Mouse (Mus musculus) heart, embryonic 15.5 days (tissue): Measurements from ENCODE around the gene Ccr7. TPM values are rescaled to one million over a fixed set of nuclear protein-coding genes. Genes with fewer than 3 reads are reported as not detected.

Experiments used
- ATAC-seq: fragments of 200-750 bp; cut with Nextera tagmentation; replicated peaks from 2 replicates; pipeline ENCODE4 v1.8.0; 2017; ENCODE audit warnings: low read depth, moderate TSS enrichment; ENCODE audit not compliant: insufficient number of reproducible peaks, insufficient read depth, low FRiP score
- H3K27ac ChIP-seq: fragments of 300-500 bp; sonication (generic); 2 replicates; pipeline ENCODE4 v1.5.1; 2015; ENCODE audit warnings: mild to moderate bottlenecking, inconsistent platforms
- H3K27me3 ChIP-seq: fragments of 300-500 bp; sonication (generic); 2 replicates; pipeline ENCODE4 v1.6.1; 2015; ENCODE audit warnings: inconsistent platforms
- H3K36me3 ChIP-seq: fragments of 300-500 bp; sonication (generic); 2 replicates; pipeline ENCODE4 v1.6.1; 2015; ENCODE audit warnings: mild to moderate bottlenecking, inconsistent platforms
- H3K4me1 ChIP-seq: fragments of 300-500 bp; sonication (generic); replicated peaks from 2 replicates; pipeline ENCODE4 v1.6.1; 2015; ENCODE audit warnings: inconsistent platforms
- H3K4me2 ChIP-seq: fragments of 300-500 bp; sonication (generic); 2 replicates; pipeline ENCODE4 v1.6.1; 2015; ENCODE audit warnings: inconsistent platforms, mild to moderate bottlenecking, moderate library complexity
- H3K4me3 ChIP-seq: fragments of 300-500 bp; sonication (generic); 2 replicates; pipeline ENCODE4 v1.5.1; 2015; ENCODE audit warnings: mild to moderate bottlenecking, inconsistent platforms
- H3K9ac ChIP-seq: fragments of 300-500 bp; sonication (generic); 2 replicates; pipeline ENCODE4 v1.6.1; 2015; ENCODE audit warnings: mild to moderate bottlenecking, inconsistent platforms
- H3K9me3 ChIP-seq: fragments of 300-500 bp; sonication (generic); replicated peaks from 2 replicates; pipeline ENCODE4 v1.6.1; 2016; ENCODE audit warnings: inconsistent platforms
- WGBS: fragments of 180-500 bp; shearing (Covaris S2); methylation state at CpG from one replicate; pipeline ENCODE4 v1.1.7; 2015; ENCODE audit warnings: mixed read lengths; 5-methylcytosine and 5-hydroxymethylcytosine counted together
- polyA plus RNA-seq: library from polyadenylated mRNA; unstranded; fragments of >200 nt; fragmentation: Nextera tagmentation; extraction: Ambion mirVana; gene quantifications from 2 replicates; pipeline ENCODE4 v1.2.1, GENCODE M21; 2015

Gene Ccr7
- polyA plus RNA-seq, 1 experiment from 2014 or later: 0.34 TPM

- no peak for ATAC-seq
- Histone ChIP-seq H3K27ac (no peak overlapping the region), H3K27me3 (no peaks in the 10 kb centered on the region), H3K9me3 (no peaks in the 10 kb centered on the region), H3K9ac (no peak overlapping the region), H3K4me3 (no peak overlapping the region), H3K36me3 (no peaks in the 10 kb centered on the region), H3K4me2 (peak overlapping the region; percentile 26), H3K4me1 (peaks cover 59% of the 10 kb centered on the region)
- 74% methylated on average over 23 of the region's 23 CpGs for WGBS
These were observed 9.9 kb downstream of the Ccr7 start for GRCm38 (mm10) chr11:99144940-99145339.

DNA sequence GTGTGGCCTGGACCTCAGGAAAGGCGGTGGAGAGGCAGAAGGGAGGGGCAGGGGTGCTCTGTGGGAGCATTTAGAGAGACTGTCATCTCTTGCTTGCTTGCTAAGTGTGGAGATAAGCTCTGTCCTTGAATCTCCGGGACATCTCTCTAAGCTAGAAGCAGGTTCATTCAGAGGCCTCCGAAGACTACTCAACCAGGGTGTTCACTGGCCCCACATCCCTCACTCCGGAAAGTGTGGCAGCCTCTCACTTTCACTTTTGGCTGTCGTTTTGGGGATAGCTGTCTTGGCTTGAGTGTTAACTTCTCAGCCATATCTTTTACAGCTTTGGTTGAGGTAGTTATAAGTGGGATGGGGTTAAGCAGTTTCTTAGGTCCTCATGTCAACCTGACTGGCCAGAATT is 10.4 kb downstream of the Ccr7 start:
- Histone ChIP-seq H3K4me3 (no peak overlapping the region), H3K9ac (no peak overlapping the region), H3K27me3 (no peaks in the 10 kb centered on the region), H3K4me1 (peaks cover 54% of the 10 kb centered on the region), H3K9me3 (no peaks in the 10 kb centered on the region), H3K4me2 (peak overlapping the region; percentile 26), H3K27ac (peak overlapping the region; percentile 26; the same call in 1 of the 2 replicates), H3K36me3 (no peaks in the 10 kb centered on the region)
- WGBS: 39% methylated on average over 5 of the region's 5 CpGs
- ATAC-seq: no peak

- Histone ChIP-seq H3K4me1 (peaks cover 43% of the 10 kb centered on the region), H3K4me3 (no peak overlapping the region), H3K9me3 (no peaks in the 10 kb centered on the region), H3K9ac (no peak overlapping the region), H3K4me2 (no peak overlapping the region), H3K27me3 (no peaks in the 10 kb centered on the region), H3K36me3 (no peaks in the 10 kb centered on the region), H3K27ac (no peak overlapping the region; the same call in 1 of the 2 replicates)
- ATAC-seq: no peak
- WGBS: 65% methylated on average over 16 of the region's 16 CpGs
These were observed 11.5 kb downstream of the Ccr7 start for GRCm38 (mm10) chr11:99143123-99144082.

DNA sequence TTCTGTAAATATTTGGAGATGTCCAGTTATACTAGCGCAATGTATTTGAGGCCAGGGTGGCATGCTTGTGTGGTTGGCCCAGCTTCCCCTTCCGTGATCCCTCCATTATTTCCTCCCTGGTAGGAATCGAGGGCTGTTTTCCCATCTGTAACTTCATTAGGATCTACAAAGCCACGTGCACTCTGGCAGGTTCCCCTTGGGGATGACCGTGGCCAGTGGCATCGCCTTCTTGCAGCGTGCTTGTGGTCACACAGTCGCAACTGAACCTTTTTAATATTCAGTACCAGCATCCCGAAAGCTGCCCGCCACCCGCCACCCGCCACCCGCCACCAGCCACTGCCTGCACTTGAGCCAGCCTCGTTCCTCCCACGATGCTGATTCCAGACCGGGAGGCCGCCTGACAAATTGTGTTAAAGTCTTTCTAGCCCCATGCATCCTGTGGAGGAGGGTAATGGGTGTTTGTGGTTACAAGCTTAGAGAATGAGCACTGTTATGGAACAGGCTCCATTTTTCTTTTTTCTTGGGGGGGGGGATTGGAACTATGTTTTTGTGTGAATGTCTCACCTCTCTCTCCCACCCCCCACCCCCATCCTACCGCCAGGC is 12.3 kb downstream of the Ccr7 start:
- Histone ChIP-seq H3K4me3 (no peak overlapping the region), H3K4me2 (no peak overlapping the region), H3K9me3 (no peaks in the 10 kb centered on the region), H3K36me3 (no peaks in the 10 kb centered on the region), H3K27me3 (no peaks in the 10 kb centered on the region), H3K27ac (no peak overlapping the region), H3K9ac (no peak overlapping the region), H3K4me1 (peaks cover 35% of the 10 kb centered on the region)
- ATAC-seq: no peak
- WGBS: 71% methylated on average over 18 of the region's 18 CpGs

- Histone ChIP-seq H3K4me2 (no peak overlapping the region), H3K4me1 (peaks cover 30% of the 10 kb centered on the region), H3K36me3 (no peaks in the 10 kb centered on the region), H3K4me3 (no peak overlapping the region), H3K9ac (no peak overlapping the region), H3K9me3 (no peaks in the 10 kb centered on the region), H3K27ac (no peak overlapping the region), H3K27me3 (no peaks in the 10 kb centered on the region)
- WGBS: 89% methylated on average over 6 of the region's 6 CpGs
- ATAC-seq: no peak
These were observed 12.8 kb downstream of the Ccr7 start for GRCm38 (mm10) chr11:99142046-99142445.

DNA sequence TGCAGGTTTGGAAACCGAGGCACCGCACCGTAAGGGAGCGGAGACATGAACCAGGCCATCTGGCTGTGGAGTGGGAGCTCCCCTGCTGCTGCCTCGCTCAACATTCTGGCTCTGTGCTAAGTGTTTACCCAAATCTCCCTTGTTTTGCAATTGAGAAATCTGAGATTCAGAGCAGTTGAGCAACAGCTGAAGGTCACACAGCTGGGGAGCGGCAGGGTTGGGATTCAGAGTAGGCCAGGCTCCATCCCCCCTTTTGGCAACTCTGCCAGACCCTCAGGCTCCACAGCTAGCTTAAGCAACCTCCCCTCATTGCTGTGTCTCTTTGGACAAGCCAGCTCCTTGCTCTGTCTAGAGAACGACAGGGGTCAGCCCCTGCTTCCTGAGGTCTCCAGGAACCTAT is 13.3 kb downstream of the Ccr7 start:
- Histone ChIP-seq H3K4me3 (no peak overlapping the region), H3K27me3 (no peaks in the 10 kb centered on the region), H3K4me2 (no peak overlapping the region), H3K36me3 (no peaks in the 10 kb centered on the region), H3K27ac (no peak overlapping the region), H3K9me3 (no peaks in the 10 kb centered on the region), H3K9ac (no peak overlapping the region), H3K4me1 (peaks cover 28% of the 10 kb centered on the region)
- ATAC-seq: no peak
- 70% methylated on average over 7 of the region's 7 CpGs for WGBS

GRCm38 (mm10) chr11:99138976-99139375 is 15.9 kb downstream of the Ccr7 start:
- WGBS: 79% methylated on average over 9 of the region's 9 CpGs
- Histone ChIP-seq H3K4me1 (peaks cover 33% of the 10 kb centered on the region), H3K36me3 (no peaks in the 10 kb centered on the region)

GRCm38 (mm10) chr11:99137385-99137784 is 17.5 kb downstream of the Ccr7 start:
- Histone ChIP-seq H3K4me3 (no peak overlapping the region), H3K9ac (no peak overlapping the region), H3K27me3 (no peaks in the 10 kb centered on the region), H3K4me2 (no peak overlapping the region), H3K9me3 (no peaks in the 10 kb centered on the region), H3K36me3 (no peaks in the 10 kb centered on the region), H3K27ac (no peak overlapping the region), H3K4me1 (peaks cover 32% of the 10 kb centered on the region)
- ATAC-seq: no peak
- 67% methylated on average over 4 of the region's 4 CpGs for WGBS

More at GRCm38 (mm10) chr11:99138976-99139375, 15.9 kb downstream of the Ccr7 start:
- ATAC-seq: no peak
- Histone ChIP-seq H3K27ac (no peak overlapping the region), H3K4me2 (no peak overlapping the region), H3K9me3 (no peaks in the 10 kb centered on the region), H3K9ac (no peak overlapping the region), H3K4me3 (no peak overlapping the region), H3K27me3 (no peaks in the 10 kb centered on the region)

DNA sequence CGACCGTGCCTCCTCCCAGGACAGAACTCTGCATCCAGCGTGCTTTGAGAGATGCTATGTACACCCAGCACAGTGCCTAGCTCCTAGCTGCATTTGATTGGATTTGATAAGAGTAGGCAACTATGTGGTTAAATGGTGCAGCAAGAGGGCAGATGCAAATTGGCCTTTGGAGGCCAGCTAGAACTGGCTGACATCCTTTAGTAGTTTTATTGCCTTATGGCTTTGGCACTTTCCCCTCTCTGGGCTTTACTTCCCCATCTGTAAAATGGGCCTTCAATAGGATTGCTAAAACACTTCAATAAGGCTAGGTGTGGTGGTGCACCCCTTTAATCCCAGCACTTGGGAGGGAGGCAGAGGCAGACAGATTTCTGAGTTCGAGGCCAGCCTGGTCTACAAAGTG is 17.9 kb downstream of the Ccr7 start:
- Histone ChIP-seq H3K4me3 (no peak overlapping the region), H3K4me1 (peaks cover 36% of the 10 kb centered on the region), H3K27me3 (no peaks in the 10 kb centered on the region), H3K36me3 (no peaks in the 10 kb centered on the region), H3K4me2 (no peak overlapping the region), H3K9ac (no peak overlapping the region), H3K9me3 (no peaks in the 10 kb centered on the region), H3K27ac (no peak overlapping the region)
- 64% methylated on average over 4 of the region's 4 CpGs for WGBS
- ATAC-seq: no peak

GRCm38 (mm10) chr11:99136361-99136760 is 18.5 kb downstream of the Ccr7 start:
- 46% methylated on average over 3 of the region's 3 CpGs for WGBS
- Histone ChIP-seq H3K4me3 (no peak overlapping the region), H3K36me3 (no peaks in the 10 kb centered on the region), H3K4me2 (no peak overlapping the region), H3K27ac (no peak overlapping the region; the same call in 1 of the 2 replicates), H3K27me3 (no peaks in the 10 kb centered on the region), H3K9ac (no peak overlapping the region), H3K4me1 (peaks cover 42% of the 10 kb centered on the region), H3K9me3 (no peaks in the 10 kb centered on the region)
- no peak for ATAC-seq

- ATAC-seq: no peak
- H3K9ac ChIP-seq: no peak overlapping the region
- H3K4me1 ChIP-seq: peaks cover 44% of the 10 kb centered on the region
- H3K36me3 ChIP-seq: no peaks in the 10 kb centered on the region
- H3K4me2 ChIP-seq: no peak overlapping the region
- WGBS: 58% methylated on average over 8 of the region's 8 CpGs
- H3K9me3 ChIP-seq: no peaks in the 10 kb centered on the region
- no peaks in the 10 kb centered on the region for H3K27me3 ChIP-seq
- no peak overlapping the region for H3K4me3 ChIP-seq
- H3K27ac ChIP-seq: peak overlapping the region; percentile 64
These were observed 19.8 kb downstream of the Ccr7 start for GRCm38 (mm10) chr11:99135047-99135440.
